Mouse (Mus musculus) T-helper 2 cell (primary cell): ENCODE data around the gene Cdh13.
"Not testable (repeated sequence)": the region's sequence is repeated elsewhere in the genome, so short reads cannot be mapped to it uniquely, and the experiment has no call there.

Source experiments
- in situ Hi-C: fragments of 300-600 bp; cut with MboI, MseI; formaldehyde crosslinking; loops from one replicate; pipeline ENCODE4 v1.15.1; 2025; ENCODE audit warnings: high pct_unique_total_duplicates

The Cdh13 gene

GRCm38 (mm10) chr8:118667736-118668135 lies 384.2 kb downstream of the Cdh13 start:
- in situ Hi-C loops = no loop called here

- in situ Hi-C loops = no loop called here
Observed at GRCm38 (mm10) chr8:118676233-118676632, 392.7 kb downstream of the Cdh13 start.

- in situ Hi-C loops = no loop called here
Observed at GRCm38 (mm10) chr8:118679347-118679746, 395.8 kb downstream of the Cdh13 start.

- in situ Hi-C loops = no loop called here
Observed at GRCm38 (mm10) chr8:118683386-118683785, 399.9 kb downstream of the Cdh13 start.

- in situ Hi-C loops = no loop called here
Observed at GRCm38 (mm10) chr8:118685863-118686262, 402.3 kb downstream of the Cdh13 start.

- in situ Hi-C loops = loop anchor here (10.0 kb wide), 1 partner anchor 795 kb away; no protein-coding TSS in a partner anchor
Observed at GRCm38 (mm10) chr8:118689849-118690248, 406.3 kb downstream of the Cdh13 start.

GRCm38 (mm10) chr8:118701312-118701880 lies 417.9 kb downstream of the Cdh13 start:
- in situ Hi-C loops = no loop called here

GRCm38 (mm10) chr8:118709366-118709765 lies 425.8 kb downstream of the Cdh13 start:
- in situ Hi-C loops = no loop called here

GRCm38 (mm10) chr8:118711631-118712030 lies 428.1 kb downstream of the Cdh13 start:
- in situ Hi-C loops = no loop called here

- in situ Hi-C loops = no loop called here
Observed at GRCm38 (mm10) chr8:118713111-118713510, 429.6 kb downstream of the Cdh13 start.

- in situ Hi-C loops = no loop called here
Observed at GRCm38 (mm10) chr8:118713596-118713995, 430.1 kb downstream of the Cdh13 start.

GRCm38 (mm10) chr8:118722896-118723295 lies 439.4 kb downstream of the Cdh13 start:
- in situ Hi-C loops = no loop called here

- in situ Hi-C loops = no loop called here
Observed at GRCm38 (mm10) chr8:118725651-118726050, 442.1 kb downstream of the Cdh13 start.

GRCm38 (mm10) chr8:118741781-118742180 lies 458.2 kb downstream of the Cdh13 start:
- in situ Hi-C loops = no loop called here

GRCm38 (mm10) chr8:118744991-118745390 lies 461.5 kb downstream of the Cdh13 start:
- in situ Hi-C loops = no loop called here

- in situ Hi-C loops = no loop called here
Observed at GRCm38 (mm10) chr8:118748041-118748604, 464.6 kb downstream of the Cdh13 start.

GRCm38 (mm10) chr8:118749191-118749590 lies 465.7 kb downstream of the Cdh13 start:
- in situ Hi-C loops = no loop called here

- in situ Hi-C loops = no loop called here
Observed at GRCm38 (mm10) chr8:118749786-118750185, 466.3 kb downstream of the Cdh13 start.

- in situ Hi-C loops = no loop called here
Observed at GRCm38 (mm10) chr8:118753710-118754109, 470.2 kb downstream of the Cdh13 start.

GRCm38 (mm10) chr8:118754119-118754518 lies 470.6 kb downstream of the Cdh13 start:
- in situ Hi-C loops = no loop called here

GRCm38 (mm10) chr8:118777507-118777906 lies 494.0 kb downstream of the Cdh13 start:
- in situ Hi-C loops = not testable (repeated sequence)

GRCm38 (mm10) chr8:118778374-118778773 lies 494.8 kb downstream of the Cdh13 start:
- in situ Hi-C loops = no loop called here

- in situ Hi-C loops = no loop called here
Observed at GRCm38 (mm10) chr8:118785646-118786045, 502.1 kb downstream of the Cdh13 start.

- in situ Hi-C loops = no loop called here
Observed at GRCm38 (mm10) chr8:118789649-118790048, 506.1 kb downstream of the Cdh13 start.
